Mouse (Mus musculus) CD4-positive, CD25-positive, alpha-beta regulatory T cell, adult 4 months (primary cell): ENCODE measurements around the gene Txndc9. TPM values are rescaled to one million over a fixed set of nuclear protein-coding genes. Genes with fewer than 3 reads are reported as not detected.

Experiments used
- ATAC-seq: one replicate; pipeline ENCODE4 v1.8.0; 2017
- polyA plus RNA-seq, 2 experiments: library from polyadenylated mRNA; unstranded; fragments of 100-300 nt; shearing (Covaris generic); gene quantifications; one replicate each; pipeline ENCODE4 v1.2.1; 2017

The Txndc9 gene
- polyA plus RNA-seq, 2 experiments from 2014 or later: 143 to 173 TPM

DNA sequence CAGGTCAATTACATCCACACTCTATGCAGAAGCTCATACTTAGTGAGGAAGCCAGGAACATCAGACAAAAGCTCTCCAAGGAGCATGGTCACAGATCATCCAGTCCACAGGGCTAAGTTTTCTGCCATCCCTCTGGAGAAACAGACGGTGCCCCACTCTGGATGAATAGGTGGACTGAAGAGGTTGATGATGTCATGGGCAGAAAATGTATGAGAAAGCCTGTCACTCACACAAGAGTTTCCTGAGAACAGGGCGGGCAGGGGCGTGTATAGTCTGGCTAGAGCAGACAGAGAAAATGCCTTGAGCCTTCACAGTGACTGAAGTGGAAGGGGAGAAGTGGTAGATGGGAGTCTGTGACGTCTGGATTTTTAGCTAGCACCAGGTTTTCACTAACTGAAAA is 26.2 kb downstream of the Txndc9 start:
- no peak for ATAC-seq

DNA sequence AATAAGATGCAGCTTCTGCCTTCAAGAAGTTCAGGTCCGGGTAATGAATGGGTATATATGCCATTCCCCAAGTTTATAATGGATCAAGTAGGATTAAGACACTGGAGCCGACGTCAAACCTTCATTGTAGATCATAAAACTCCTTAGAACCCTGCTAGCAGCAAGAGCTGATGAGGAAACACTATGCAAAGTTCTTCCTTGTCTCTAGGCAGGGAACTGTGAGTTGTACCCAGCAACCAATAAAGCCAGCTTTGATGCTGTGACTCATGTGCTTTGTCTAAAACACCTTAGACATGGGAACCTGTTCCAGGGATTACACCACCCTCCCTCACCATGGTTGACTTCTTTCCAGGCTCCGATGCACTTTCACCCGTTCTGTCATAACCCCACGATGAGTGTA is 28.9 kb downstream of the Txndc9 start:
- ATAC-seq: no peak

DNA sequence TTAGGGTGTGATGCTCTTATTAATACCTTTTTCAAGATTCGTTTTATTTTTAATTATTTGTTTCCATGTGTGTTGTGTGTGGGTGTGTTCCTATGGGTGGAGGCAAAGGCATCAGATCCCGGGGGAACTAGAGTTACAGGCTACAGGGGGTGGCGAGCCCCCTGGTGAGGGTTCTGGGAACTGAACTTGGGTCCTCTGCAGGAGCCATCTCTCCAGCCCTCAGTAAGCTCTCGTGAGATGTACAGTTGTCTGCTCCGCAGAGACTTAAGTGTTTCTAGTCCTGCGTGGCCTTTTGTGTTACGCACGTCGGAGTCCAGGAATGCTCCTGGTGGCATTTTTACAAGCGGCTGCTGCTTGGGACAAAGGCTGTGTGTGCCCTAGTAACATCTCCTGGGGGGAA is 32.1 kb downstream of the Txndc9 start:
- no peak for ATAC-seq

DNA sequence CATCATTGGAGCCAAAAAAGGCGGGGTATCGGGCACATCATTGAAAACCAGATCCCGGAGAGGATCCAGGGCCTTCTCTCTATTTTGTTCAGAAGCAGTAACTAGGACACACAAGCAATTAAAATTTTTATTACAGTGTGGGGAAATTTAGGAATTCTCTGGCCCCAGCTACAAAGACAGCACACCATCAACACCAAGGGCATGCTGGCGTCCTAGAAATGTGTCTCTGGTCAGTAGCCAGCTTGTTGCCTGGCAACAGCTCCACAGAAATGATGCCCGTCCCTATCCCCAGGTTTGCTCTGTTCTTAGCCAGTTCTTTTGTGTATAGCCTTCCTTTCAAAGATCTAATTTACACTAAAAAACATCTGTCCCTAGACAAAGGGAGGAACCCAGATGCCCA is 38.2 kb downstream of the Txndc9 start:
- no peak for ATAC-seq

DNA sequence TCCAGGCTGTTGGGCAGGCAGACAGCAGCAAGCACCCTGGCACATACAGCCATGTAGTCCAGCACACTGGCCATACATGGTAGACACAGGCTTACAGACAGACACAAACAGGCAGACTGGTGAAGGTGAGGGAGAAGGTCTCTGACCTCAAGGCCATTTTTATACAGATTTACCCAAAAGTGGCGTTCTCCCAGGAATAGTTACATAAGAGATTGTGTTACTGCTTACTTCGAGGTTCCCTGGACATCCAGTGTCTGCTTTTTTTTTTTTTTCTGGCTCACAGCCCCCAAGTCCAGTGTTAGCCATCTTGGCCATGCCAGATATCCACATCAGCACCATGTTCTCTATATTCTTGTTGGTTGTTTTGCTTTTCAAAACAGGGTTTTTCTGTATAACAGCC is 39.2 kb downstream of the Txndc9 start:
- no peak for ATAC-seq

DNA sequence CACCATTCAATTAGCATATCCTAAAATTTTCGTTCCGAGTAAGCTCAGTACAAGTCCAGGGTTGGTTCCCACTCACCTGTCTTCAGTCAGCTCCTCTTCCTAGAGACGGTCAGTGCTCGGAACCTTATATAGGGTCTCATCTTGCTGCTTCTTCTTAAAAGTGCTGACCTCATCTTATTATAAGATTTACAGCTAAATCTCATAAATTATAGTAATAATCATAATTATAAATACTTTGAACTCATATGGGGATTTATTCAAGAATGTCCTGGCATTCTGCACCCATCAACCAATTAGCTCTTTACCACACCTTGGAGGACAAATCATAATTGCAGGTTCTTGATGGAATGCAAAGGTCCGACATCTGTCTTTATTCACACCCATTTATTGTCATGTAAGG is 40.0 kb downstream of the Txndc9 start, which contains the start of gene Lyg1:
Lyg1 (minus strand) TSS at position 101 of the 400 bp plus-strand sequence.
- no peak for ATAC-seq

DNA sequence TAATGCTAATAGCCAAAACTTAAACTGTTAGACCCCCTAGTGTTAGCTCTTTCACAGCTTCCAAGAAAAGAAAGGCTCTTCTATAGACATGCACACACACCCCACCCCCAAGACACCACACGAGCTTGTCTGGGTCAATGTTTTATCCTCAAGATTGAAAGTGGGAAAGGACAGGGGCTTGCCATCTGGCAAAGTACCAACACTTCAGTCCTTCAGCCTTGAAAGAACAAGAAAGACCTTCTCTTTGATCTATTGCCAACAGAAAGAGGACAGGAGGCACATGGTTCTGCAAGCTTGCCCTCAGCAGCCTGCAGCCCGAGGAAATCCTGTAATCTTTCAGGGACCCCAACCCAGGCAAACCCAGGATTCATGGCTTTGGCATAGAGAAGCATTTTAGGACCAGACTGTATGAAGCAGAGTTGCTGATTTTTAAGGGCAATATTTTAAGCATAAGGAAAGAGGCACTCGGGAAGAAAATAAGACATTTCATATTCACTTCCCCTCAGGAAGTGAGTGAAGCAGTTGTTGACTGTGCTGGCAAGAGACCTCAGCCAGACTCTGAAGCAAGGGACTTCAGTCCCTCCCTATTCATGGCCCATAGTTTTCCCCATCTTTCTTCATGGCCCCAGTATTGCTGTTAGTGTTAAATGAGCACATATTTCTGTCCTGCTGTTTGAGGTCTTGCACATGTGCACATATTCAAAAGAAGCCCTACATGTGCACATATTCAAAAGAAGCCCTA is 40.8 kb downstream of the Txndc9 start:
- ATAC-seq: no peak

DNA sequence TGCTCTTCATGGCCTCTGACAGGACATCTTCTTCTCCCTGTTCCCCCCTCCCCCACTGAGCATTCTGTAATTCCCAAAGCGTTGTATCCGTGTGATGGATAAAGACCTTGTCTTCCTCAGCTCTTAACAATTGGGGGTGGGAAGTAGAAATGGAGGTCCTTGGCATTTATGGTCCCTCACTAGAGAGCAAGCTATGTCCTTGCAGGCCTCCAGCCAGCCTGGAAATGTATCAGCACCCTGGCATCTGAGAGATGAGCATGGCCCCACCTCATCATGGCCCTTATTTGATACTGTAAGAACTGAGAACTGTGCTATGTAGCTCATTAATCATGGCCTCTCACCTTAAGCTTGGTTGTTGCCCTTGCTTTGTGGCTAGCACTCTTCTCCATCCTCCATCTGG is 42.4 kb downstream of the Txndc9 start:
- ATAC-seq: no peak

DNA sequence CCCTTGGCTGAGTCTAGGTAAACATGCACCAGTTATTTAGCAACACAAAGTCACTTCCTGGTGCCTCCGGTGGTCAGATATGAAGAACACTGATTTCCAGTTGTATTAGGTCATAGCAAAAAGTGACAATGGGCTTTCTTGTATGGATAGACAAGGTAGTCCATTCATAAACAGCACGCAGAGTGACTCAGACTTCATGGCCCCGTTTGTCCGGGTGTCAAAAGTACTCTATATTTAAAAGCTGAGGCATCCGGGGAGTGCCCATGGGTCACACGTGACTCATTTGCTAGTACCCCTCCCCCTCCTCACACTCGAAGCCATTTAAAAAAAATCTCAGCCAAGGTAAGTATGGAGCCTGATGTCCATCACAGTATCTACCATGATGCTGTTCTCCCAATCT is 42.9 kb downstream of the Txndc9 start:
- ATAC-seq: no peak

DNA sequence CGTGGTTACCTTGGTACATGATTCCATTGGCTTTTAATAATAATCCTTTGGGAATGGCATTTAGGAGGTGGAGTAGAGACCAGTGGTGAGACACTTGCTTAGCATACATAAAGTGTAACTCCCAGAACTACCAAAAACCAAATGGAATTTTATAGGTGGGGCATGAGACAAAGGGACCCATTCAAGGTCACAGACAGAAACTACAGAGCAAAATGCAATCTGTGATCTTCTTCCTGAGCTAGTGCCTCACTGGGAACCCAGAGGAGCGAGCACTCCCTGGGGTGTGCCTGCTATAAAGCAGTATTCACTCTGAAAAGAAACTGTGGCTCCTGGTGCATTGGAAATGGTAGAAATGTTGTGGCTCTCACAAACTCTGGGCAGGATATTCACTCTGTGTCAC is 48.8 kb downstream of the Txndc9 start:
- no peak for ATAC-seq

Other genes with a start within 250 kb of the Txndc9 start
- gene Tsga10, start 131.5 kb downstream of the Txndc9 start, polyA plus RNA-seq: 1 to 10 TPM; 2.1 TPM
- 1 to 10 TPM; 9.1 to 9.8 TPM for gene Lipt1, start 126.2 kb downstream of the Txndc9 start, polyA plus RNA-seq
- 100 to 1,000 TPM; 113 to 123 TPM for gene Mitd1, start 107.5 kb downstream of the Txndc9 start, polyA plus RNA-seq
- gene Mrpl30, start 107.4 kb downstream of the Txndc9 start, polyA plus RNA-seq: 100 to 1,000 TPM; 237 to 238 TPM
- gene Lyg2, start 81.4 kb downstream of the Txndc9 start, polyA plus RNA-seq: not detected
- not detected for gene Lyg1, start 40.1 kb downstream of the Txndc9 start, polyA plus RNA-seq
- gene Eif5b, start 117 bp upstream of the Txndc9 start, polyA plus RNA-seq: 10 to 100 TPM; 30.5 to 32.9 TPM
- gene Rev1, start 131.9 kb upstream of the Txndc9 start, polyA plus RNA-seq: 10 to 100 TPM; 14.1 to 15.3 TPM